Mouse (Mus musculus) liver, adult (tissue): Measurements from ENCODE around the gene Pin4.

Source experiments
- GATA4 ChIP-seq: IDR thresholded peaks from 2 replicates; pipeline ENCODE4 v1.6.1; 2014; ENCODE audit warnings: mild to moderate bottlenecking, low read length; ENCODE audit not compliant: insufficient replicate concordance

Pin4 gene

DNA sequence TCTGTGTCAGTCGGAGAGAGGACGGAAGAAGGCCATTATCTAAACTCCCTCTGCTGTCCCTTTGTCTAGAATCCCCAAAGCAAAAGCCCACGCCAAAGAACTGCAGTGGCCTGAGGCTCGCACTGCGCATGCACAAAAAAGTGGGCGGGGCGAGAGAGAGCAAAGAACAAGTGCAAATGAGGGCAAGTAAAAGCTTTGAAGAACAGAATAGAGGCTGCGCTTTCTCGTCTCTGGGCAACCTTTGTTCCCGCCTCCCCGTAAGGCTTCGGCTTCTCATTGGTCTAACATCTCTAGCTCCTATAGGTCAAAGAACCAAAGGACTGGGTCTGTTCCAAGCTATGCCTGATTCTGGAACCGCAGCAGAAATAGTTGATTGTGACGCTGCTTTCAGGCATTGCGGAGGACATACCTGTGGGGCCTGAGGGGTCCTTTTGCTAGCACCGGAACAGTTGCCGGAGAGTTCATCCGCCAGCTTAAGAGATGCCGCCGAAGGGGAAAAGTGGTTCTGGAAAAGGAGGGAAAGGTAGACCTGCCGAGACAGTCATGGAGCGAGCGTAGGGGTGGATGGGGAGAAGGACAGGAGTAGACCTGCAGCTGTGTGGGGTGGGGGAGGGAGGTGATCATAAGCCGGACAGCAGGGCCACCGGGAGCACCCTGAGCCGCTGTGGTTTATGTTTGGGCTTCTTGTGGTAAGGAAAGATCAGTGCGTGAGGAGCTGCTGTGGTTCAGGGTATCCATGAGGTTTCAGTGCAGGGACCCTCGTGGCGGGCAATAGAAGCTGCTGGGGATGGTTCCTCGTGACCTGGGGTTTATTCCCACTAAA, at the start of gene Pin4:
TSS of gene Pin4 (plus strand) at position 406 of the 823 bp plus-strand sequence.
- no peak for TF ChIP-seq GATA4

DNA sequence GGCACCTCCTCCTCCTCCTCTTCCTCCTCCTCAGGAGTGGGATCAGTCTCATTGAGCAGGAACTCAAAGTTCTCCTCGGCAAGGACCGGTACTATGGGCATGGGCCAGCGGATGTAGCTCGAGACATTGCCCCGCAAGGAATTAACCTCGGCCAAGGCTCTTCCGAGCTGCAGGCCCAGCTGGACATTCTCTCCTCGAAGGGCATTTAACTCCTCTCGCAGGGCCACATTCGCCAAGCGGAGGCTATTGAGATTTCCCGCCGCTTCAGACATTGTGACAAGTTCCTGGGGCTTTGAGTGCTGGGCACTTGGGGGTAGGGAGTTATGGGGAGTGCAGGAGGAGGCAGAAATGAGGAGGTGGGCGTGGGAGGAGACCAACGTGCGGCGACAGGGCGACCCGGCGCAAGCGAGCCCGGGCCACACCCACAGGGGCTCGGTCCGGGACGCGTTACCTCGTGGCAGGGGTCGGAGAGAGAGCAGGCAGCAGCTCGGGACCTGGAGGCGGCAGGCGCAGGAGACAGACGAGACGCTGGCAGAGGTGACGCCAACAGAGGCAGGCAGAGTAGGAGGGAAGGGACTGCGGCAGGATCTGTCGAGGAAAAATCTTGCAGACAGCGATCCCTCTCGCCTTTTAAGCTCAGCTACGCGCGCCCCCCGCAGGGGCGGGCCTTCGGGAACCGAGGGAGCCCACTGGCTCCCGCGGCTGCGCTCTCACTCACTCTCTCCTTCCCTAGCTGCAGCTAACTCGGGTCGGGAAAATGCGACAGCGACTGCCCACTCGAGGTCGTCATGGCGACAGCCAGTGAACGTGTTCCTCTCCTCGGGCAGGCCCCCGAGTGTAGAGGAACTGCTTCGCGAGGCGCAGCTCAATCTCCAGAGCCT, 48.4 kb upstream of the Pin4 start, which contains the start of gene Rtl5:
TSS of gene Rtl5 (minus strand) at position 714 of the 881 bp plus-strand sequence.
- TF ChIP-seq GATA4 = no peak

DNA sequence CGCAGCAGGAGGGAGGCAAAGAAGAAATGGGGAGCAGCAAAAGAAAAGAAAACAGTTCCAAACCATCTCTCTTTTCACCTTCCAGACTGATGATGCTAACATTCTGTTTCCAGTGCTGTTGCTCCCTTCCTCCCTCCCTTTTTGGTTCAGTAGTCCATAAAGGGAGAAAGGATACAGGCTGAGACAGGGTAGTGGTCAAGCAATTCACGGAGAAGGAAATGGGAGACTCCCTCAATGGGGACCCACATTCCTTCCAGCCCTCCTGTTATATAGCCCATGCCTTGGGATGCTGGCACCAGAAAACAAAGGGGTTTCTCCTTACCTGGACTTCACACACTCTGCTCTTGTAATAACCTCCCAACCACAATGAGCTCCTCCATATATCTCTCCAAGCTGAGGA, 47.7 kb upstream of the Pin4 start:
- TF ChIP-seq GATA4 = no peak

DNA sequence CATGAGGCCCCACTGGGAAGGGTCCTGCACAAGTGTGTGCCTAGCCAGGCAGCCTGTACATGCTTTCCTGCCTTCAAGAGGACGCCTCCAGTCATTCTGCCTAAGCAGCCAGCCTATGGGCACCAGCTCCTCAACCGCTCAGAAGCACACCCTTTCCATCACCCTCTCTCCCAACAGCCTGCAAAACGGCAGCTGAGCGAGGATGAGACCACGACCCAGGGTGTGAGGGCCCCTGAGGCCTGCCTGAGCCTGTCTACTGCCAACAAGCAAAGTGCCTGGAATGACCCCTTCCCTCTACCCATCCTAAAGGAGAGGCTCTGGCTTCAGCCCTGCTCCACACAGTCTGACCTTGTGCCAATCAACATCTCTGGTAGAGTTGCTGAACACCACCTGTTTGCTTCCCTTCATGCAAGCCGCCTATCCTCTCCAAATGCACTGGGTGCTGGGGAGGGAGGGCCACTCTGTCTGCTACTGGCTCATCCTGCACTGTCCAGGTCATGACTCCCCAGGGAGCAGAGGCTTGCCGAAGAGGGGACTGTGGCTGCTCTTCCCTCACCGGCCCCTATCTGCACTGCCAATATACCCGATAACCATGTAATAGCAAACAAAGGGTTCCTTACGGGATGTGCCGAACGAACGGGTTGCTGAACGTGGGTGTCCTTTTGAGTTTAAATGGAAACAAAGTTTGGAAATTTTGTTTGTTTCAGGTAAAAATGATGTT, 45.5 kb upstream of the Pin4 start:
- TF ChIP-seq GATA4 = no peak

DNA sequence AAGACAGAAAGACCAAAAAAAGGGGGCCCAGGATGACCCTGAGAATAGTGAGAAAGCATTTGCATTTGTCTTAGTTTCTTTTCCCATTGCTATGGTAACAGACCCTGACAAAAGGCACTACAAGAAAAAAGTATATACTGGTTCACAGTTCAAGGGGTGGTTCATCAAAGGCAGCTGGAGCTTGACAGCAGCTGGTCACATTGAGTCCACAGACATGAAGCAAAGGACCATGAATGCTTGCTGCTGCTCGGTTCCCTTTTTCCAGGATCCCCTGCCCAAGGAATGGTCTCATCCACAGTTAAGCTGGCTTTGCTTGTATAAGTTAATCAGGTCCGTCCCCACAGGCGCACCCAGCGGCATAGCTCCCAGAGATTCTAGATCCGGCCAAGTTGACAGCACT, 44.8 kb upstream of the Pin4 start:
- TF ChIP-seq GATA4 = no peak

DNA sequence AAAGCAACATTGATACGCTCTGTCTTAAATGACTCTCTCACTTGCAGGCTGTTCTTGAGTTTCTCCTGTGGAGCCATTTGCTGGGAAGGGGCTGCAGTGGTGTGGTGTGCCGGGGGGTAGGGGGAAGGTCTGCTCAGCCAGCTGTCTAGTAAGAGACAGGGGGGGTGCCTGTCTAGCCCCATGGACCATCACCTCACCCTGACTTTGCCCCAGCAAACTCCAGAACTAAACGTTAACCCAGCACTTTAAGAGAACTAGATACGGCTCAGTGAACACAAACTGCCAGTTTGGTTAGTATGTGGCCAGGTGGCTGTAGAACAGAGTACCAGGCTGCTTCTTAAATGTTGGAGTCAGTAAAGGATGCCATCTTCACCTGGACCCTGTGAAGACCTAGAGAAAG, 44.1 kb upstream of the Pin4 start:
- no peak for TF ChIP-seq GATA4

DNA sequence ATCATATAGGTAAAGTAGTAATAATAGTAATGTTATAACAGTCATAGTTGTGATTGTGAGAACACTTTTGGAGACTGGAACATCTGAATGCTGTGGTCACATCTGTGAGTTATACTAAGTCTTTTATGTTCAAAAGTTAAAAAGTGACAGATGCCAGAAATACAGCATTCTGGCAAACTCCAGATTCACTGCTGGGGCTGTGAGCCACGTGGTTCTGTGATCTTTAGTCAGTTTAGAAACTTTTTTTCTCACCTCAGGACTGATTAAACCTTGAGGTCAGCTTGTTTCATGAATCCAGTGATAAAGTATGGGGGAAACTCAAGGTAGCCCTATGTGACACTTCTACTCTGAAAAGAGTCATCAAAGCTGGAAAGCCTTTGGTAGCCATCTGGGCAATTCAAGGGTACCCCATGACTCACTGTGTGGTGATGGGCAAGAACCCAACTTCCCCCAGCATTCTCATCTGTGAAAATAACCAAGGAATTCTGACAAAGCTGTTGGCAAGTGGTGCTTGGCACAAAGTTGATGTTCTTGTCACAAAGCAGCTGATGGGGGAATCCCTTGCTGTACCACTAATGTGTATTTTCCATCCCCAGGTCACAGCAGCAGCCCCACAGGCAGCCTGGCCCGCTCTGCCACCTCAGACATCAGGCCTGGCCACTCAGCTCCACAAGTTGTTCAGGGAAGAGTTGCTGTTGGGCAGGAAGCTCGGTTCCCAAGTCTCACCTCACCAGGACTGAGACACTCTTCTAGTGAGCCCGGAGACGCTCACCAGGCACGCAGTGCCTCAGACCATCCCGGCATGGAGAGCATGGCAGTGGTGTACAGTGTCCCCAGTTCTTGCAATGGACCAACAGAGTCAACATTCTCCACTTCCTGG, 42.1 kb upstream of the Pin4 start:
- no peak for TF ChIP-seq GATA4

DNA sequence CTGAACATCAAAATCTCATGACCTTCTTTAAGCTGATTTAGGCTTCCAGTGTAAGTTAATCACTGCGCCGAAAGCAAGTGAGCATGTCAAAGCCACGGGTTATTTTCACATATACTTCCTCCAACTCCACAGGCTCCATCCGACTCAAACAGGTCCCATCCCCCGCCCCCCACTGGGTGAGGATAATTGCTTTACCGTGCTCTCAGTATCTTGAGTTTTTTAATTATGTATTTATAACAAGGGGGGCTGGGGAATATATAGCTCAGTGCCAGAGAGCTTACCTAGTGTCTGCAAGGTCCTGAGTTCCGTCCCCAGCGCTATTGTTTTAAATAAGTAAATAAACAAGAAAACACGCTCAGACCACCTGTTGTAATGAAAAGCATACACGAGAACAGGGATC, 38.2 kb upstream of the Pin4 start:
- TF ChIP-seq GATA4 = no peak

DNA sequence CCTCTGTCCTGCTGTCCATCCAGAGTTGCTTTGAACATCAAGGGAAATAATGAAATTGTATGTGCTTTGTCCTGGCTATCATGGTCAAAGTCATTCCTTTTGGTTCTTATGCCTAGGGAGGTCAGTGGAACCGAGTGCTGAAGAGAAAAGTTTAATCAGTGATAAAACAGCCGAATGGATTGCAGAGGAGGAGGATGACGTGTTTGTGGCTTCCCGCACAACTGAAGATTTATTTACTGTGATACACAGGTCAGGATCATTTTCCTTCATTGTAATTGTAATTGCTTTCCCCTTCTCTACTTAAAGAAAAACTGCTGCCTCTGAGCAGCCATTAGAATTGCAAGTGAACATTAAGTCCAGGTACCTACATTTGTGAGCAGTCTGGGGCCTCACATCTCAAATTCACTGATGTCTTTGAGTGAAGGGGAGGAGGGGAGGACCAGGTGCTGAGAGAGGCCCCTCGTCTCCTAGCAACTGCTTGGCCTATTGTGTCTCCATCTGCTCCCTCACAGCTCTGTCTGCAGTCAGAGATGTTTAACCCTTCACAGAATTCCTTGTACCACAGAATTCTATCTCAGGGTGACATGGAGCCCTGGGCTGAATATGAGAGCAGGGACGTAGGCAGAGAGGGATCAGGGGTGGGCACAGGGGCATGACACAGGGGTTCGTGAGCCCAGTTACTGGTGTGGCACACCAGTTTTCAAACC, 37.5 kb upstream of the Pin4 start:
- TF ChIP-seq GATA4 = no peak

DNA sequence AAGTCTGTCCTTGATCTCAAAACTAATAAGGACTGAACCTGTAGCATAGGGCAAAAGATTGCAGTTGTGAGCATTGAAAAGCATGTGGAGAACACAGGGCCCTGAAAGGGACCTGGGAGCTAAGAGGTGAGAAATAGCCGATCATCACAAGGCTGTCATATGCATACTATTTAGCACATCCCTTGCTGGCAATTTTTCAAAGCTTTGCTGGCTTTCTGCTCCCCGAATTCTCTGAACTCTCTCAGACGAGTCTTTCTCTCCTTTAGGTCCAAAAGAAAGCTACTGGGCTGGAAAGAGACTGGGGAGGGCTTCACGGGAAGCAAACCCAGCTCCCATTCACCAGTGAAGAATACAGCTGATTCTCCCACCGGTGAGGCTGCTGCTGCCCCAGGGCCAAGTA, 36.9 kb upstream of the Pin4 start:
- TF ChIP-seq GATA4 = no peak

DNA sequence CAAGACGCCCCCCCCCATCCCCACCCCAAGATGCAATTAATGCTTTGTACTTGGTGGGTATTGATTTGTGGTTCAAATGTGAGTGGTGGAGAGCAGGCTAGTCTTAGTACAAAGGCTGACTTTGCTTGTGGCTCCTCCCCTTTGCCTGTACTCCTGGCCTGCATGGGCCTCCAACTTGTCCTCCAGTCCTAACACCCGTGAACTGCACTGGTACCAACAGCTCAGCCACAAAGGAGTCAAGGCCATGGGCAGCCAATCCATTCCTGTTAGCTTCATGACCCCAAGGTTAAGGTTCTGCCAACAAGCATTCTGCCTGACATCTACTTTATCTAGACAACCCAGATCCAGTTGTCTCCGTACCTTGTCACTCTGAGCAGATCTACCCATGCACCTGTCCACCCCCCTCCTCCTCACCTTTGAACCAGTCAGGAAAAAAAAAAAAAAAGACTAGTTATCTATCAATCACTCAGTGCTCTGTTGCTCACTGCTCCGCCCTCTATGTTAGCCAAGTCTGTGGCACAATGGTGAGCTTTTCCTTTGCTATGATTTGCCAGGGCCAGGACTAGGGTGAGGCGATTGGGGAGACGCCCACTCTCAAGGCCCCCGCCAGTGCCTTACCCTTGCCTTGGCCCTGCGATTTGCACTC, 33.3 kb upstream of the Pin4 start:
- TF ChIP-seq GATA4 = no peak

DNA sequence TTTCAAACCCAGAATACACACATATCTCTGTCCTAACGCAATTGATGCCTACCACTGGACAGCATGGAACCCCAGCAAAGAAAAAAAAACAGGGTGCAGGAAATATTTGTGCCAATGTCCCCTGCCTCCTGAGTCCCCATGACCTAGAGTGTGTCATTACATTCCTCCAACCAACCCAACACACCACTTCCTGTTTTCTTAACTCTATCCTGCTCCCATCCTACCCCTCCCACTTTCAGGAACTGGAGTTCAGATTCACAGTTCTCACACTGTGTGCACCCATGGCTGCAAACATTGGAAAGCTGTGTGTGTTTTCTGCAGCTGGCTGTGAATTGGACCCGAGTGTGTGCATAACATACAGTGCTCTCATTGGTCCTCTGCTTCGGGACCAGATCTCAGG, 28.6 kb upstream of the Pin4 start:
- no peak for TF ChIP-seq GATA4

DNA sequence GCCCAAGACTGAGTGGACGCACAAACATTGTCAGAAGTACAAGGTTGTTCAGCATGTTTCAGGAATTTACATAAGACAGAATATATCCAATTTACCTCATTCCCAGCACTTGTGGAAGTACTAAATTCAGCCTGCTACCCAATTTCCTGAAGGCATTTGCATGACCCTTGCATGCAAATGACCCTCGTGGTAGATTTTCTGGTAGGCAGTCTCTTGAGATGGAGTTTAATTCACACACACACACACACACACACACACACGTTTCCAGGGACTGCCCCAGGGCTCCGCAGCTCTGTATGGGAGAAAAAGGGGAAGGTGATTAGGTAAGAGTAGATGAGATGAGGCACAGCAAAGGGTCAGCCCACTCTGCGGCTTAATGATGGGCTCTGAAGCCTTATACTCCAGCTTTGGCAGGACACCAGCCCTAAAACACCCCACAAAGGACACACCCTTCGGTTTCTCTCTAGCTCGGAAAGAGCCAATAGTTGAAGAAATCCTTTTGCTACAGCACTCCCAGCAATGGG, 24.8 kb upstream of the Pin4 start:
- no peak for TF ChIP-seq GATA4
